Mouse (Mus musculus): ENCODE measurements around the gene Wdfy3. TPM values are rescaled to one million over a fixed set of nuclear protein-coding genes. Genes with fewer than 3 reads are reported as not detected.

Wdfy3 gene
- polyA plus RNA-seq, 1 experiment, result 43.6 TPM

- Histone ChIP-seq H3K27ac (ENCODE audit: insufficient read depth, low read length) (no peak overlapping the region), H3K4me3 (ENCODE audit: insufficient read depth, low read length) (no peak overlapping the region), H3K4me1 (ENCODE audit: control insufficient read depth, insufficient read depth, low read length) (peaks cover 5% of the 10 kb centered on the region)
- TF ChIP-seq CTCF (IDR thresholded peaks at IDR 0.05; ENCODE audit: extremely low read depth, insufficient read depth, low read length), result no peak
- TF ChIP-seq POLR2A (IDR thresholded peaks at IDR 0.05; ENCODE audit: extremely low read depth, insufficient read depth, low read length), result no peak
Measured at GRCm38 (mm10) chr5:101821491-101822310, 248.0 kb downstream of the Wdfy3 start.

- Histone ChIP-seq H3K27ac (ENCODE audit: insufficient read depth, low read length) (no peak overlapping the region), H3K4me3 (ENCODE audit: insufficient read depth, low read length) (no peak overlapping the region), H3K4me1 (ENCODE audit: control insufficient read depth, insufficient read depth, low read length) (peaks cover 3% of the 10 kb centered on the region)
- no peak for TF ChIP-seq CTCF (IDR thresholded peaks at IDR 0.05; ENCODE audit: extremely low read depth, insufficient read depth, low read length)
- no peak for TF ChIP-seq POLR2A (IDR thresholded peaks at IDR 0.05; ENCODE audit: extremely low read depth, insufficient read depth, low read length)
Measured at GRCm38 (mm10) chr5:101821052-101821451, 248.7 kb downstream of the Wdfy3 start.

- Histone ChIP-seq H3K4me1 (ENCODE audit: control insufficient read depth, insufficient read depth, low read length) (peaks cover 2% of the 10 kb centered on the region), H3K4me3 (ENCODE audit: insufficient read depth, low read length) (no peak overlapping the region), H3K27ac (ENCODE audit: insufficient read depth, low read length) (no peak overlapping the region)
- TF ChIP-seq POLR2A (IDR thresholded peaks at IDR 0.05; ENCODE audit: extremely low read depth, insufficient read depth, low read length), result no peak
- TF ChIP-seq CTCF (IDR thresholded peaks at IDR 0.05; ENCODE audit: extremely low read depth, insufficient read depth, low read length), result no peak
Measured at GRCm38 (mm10) chr5:101819844-101820243, 249.9 kb downstream of the Wdfy3 start.

- TF ChIP-seq CTCF (IDR thresholded peaks at IDR 0.05; ENCODE audit: extremely low read depth, insufficient read depth, low read length), result no peak
- no peak for TF ChIP-seq POLR2A (IDR thresholded peaks at IDR 0.05; ENCODE audit: extremely low read depth, insufficient read depth, low read length)
- Histone ChIP-seq H3K27ac (ENCODE audit: insufficient read depth, low read length) (no peak overlapping the region), H3K4me3 (ENCODE audit: insufficient read depth, low read length) (no peak overlapping the region), H3K4me1 (ENCODE audit: control insufficient read depth, insufficient read depth, low read length) (no peaks in the 10 kb centered on the region)
Measured at GRCm38 (mm10) chr5:101819216-101819615, 250.5 kb downstream of the Wdfy3 start.

GRCm38 (mm10) chr5:101816822-101817221 is 252.9 kb downstream of the Wdfy3 start:
- H3K4me1 ChIP-seq (ENCODE audit: control insufficient read depth, insufficient read depth, low read length), result no peaks in the 10 kb centered on the region; the same call in 1 of the 2 replicates

GRCm38 (mm10) chr5:101811296-101812169 is 258.2 kb downstream of the Wdfy3 start:
- no peak overlapping the region for H3K27ac ChIP-seq (ENCODE audit: insufficient read depth, low read length)
- no peak overlapping the region for H3K4me3 ChIP-seq (ENCODE audit: insufficient read depth, low read length)
- H3K4me1 ChIP-seq (ENCODE audit: control insufficient read depth, insufficient read depth, low read length), result peaks cover 3% of the 10 kb centered on the region
- no peak for TF ChIP-seq POLR2A (IDR thresholded peaks at IDR 0.05; ENCODE audit: extremely low read depth, insufficient read depth, low read length)
- TF ChIP-seq CTCF (IDR thresholded peaks at IDR 0.05; ENCODE audit: extremely low read depth, insufficient read depth, low read length), result no peak

More at GRCm38 (mm10) chr5:101816822-101817221, 252.9 kb downstream of the Wdfy3 start:
- Histone ChIP-seq H3K4me3 (ENCODE audit: insufficient read depth, low read length) (no peak overlapping the region), H3K27ac (ENCODE audit: insufficient read depth, low read length) (no peak overlapping the region)
- TF ChIP-seq CTCF (IDR thresholded peaks at IDR 0.05; ENCODE audit: extremely low read depth, insufficient read depth, low read length) (no peak), POLR2A (IDR thresholded peaks at IDR 0.05; ENCODE audit: extremely low read depth, insufficient read depth, low read length) (no peak)

GRCm38 (mm10) chr5:101802358-101803022 is 267.2 kb downstream of the Wdfy3 start:
- Histone ChIP-seq H3K27ac (ENCODE audit: insufficient read depth, low read length) (no peak overlapping the region), H3K4me3 (ENCODE audit: insufficient read depth, low read length) (no peak overlapping the region), H3K4me1 (ENCODE audit: control insufficient read depth, insufficient read depth, low read length) (no peaks in the 10 kb centered on the region)
- TF ChIP-seq CTCF (IDR thresholded peaks at IDR 0.05; ENCODE audit: extremely low read depth, insufficient read depth, low read length) (no peak), POLR2A (IDR thresholded peaks at IDR 0.05; ENCODE audit: extremely low read depth, insufficient read depth, low read length) (no peak)

GRCm38 (mm10) chr5:101801891-101802290 is 267.8 kb downstream of the Wdfy3 start:
- H3K4me3 ChIP-seq (ENCODE audit: insufficient read depth, low read length), result no peak overlapping the region
- H3K27ac ChIP-seq (ENCODE audit: insufficient read depth, low read length), result no peak overlapping the region
- TF ChIP-seq CTCF (IDR thresholded peaks at IDR 0.05; ENCODE audit: extremely low read depth, insufficient read depth, low read length) (no peak), POLR2A (IDR thresholded peaks at IDR 0.05; ENCODE audit: extremely low read depth, insufficient read depth, low read length) (no peak)
- H3K4me1 ChIP-seq (ENCODE audit: control insufficient read depth, insufficient read depth, low read length), result no peaks in the 10 kb centered on the region

GRCm38 (mm10) chr5:101792665-101793064 is 277.1 kb downstream of the Wdfy3 start:
- Histone ChIP-seq H3K4me1 (ENCODE audit: control insufficient read depth, insufficient read depth, low read length) (no peaks in the 10 kb centered on the region), H3K4me3 (ENCODE audit: insufficient read depth, low read length) (no peak overlapping the region), H3K27ac (ENCODE audit: insufficient read depth, low read length) (no peak overlapping the region)
- TF ChIP-seq POLR2A (IDR thresholded peaks at IDR 0.05; ENCODE audit: extremely low read depth, insufficient read depth, low read length), result no peak
- TF ChIP-seq CTCF (IDR thresholded peaks at IDR 0.05; ENCODE audit: extremely low read depth, insufficient read depth, low read length), result no peak
